Mouse (Mus musculus) spleen, adult 18-20 months (tissue): Measurements from ENCODE around the gene Olfr622.

Experiments used
- DNase-seq, 2 experiments: peaks; one replicate each; pipeline ENCODE4 v3.0.0; 2022; ENCODE audit warnings: mixed read lengths in 2 of 2

The Olfr622 gene

DNA sequence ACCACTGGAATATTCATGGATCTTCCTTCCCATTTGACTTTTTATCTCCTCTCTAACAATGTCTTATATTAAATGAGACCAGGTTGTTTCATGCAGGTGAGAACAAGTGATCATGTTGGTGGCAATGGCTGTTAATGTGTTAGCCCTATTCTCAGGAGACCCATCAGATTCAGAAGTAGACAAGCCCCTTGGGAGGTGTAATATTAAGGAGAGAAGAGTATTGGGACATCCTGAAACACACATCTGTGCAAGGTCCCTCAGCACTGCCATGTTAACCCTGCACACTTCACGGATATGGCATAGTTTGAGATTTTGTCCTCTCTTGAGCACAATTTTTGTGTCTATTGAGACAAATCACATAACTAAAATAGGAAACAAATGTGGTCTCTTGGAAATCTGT, at the start of gene Olfr622:
Gene Olfr622 (minus strand): TSS at position 101 of the 400 bp plus-strand sequence.
- DNase-seq = no peak

DNA sequence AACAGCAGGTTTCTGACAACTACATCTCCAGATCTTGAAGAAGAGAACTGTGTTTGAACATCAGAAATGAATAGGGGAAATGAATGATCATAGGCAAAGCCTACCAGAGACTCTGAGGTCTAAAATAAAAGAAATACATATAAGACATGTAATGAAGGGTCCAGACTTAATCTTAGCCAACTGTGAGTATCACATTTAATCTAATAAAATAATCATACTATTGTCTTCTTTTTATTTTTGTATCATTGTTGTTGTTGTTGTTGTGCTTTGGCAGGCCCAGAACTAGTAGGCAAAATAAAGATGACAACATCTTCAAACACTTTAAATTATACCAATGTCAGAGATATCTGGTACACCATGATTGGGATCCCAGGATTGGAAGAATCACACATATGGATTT, 39.9 kb upstream of the Olfr622 start, which contains the start of gene Olfr625-ps1:
Gene Olfr625-ps1 (plus strand): TSS at position 301 of the 400 bp plus-strand sequence.
- no peak for DNase-seq

DNA sequence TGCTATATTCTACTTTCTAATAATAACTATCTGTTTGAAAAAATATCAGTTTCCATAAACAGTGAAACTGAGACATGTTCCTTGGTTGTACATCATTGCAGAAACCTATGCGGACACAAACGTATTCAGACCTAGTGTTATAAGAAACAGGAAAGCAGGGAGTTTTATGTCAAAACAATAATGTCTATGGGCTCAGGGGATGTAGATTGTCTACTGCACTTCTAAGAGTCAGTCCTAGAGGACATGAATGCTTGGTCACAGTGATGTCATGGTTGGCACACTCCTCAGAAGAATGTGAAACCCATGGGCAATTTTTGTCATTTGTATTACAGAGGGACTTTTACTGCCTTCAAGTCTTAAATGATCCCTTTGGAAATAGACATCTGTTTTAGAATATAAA, 28.6 kb upstream of the Olfr622 start, which contains the start of gene Olfr624:
Gene Olfr624 (minus strand): TSS at position 101 of the 400 bp plus-strand sequence.
- no peak for DNase-seq

DNA sequence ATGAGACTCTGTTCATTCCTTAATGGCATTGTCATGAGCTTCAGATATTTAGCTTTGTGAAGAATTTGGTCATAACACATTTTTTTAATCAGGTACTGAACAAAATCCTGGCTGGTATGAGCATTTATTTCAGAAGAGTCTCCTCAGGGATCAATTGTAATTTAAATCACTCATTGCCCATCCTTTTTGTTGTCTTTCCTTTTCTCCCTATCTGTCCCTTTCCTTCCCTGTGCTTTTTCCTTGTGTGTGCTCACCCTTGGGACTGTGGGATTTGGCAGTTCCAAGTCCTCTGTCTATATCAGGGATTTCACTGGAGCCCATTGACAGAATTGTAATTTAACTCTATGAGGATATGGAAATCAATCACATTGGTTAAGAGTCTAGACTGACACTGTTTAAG, 21.1 kb upstream of the Olfr622 start, which contains the start of gene Olfr623:
Gene Olfr623 (minus strand): TSS at position 101 of the 400 bp plus-strand sequence.
- DNase-seq = no peak

DNA sequence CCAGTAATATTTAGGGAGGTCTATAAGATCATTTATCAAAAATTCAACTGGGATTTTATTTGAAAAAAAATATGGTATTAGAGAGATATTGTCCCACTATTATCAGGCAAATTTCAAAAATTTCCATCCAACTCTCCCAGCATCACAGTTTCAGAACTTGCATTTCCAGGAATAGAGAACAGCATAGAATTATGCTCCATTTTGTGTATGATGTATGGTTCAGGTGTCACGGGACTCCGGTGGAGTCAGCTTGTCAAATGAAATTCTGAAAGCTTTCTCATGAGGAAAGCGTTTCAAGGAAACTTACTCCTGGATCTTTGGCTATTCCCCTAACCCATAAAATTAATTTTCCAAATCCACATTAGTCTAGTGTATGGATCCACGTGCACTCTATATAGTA, 1.6 kb upstream of the Olfr622 start:
- no peak for DNase-seq

DNA sequence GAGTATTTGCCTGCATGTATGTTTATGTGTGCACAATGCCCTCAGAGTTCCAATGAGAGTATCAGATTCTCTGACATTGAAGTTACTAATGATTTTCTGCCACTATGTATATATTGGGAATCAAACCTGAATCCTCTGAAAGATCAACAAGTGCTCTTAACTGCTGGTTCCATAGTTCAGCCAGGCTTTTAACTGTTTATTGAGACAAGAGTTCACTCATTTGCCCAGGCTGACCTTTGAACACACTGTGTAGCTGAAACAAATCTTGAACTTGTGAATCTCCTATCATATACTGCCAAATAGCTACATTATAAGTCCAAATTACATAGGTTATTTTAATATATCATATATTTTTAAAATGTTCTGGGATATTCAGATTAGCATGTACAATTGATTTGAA, 5.7 kb downstream of the Olfr622 start:
- DNase-seq = no peak

DNA sequence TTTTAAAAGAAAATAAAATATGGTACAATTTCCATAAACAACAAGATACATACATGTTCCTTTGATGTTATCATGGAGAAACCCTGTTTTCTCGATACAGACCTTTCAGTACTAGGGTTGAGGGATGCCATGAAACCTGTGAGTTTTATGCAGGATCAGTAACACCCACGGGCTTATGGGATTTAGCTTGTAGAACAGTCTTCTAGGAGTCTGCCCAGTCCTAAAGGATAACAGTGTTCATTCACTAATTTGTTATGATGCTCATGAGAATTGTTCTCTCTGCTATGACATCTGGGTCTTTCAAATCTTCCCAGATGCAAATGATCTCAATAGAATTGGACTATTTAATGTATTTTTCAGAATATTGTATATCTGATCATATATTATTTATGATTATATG, 30.1 kb downstream of the Olfr622 start, which contains the start of gene Olfr620:
Gene Olfr620 (minus strand): TSS at position 101 of the 400 bp plus-strand sequence.
- DNase-seq = no peak

DNA sequence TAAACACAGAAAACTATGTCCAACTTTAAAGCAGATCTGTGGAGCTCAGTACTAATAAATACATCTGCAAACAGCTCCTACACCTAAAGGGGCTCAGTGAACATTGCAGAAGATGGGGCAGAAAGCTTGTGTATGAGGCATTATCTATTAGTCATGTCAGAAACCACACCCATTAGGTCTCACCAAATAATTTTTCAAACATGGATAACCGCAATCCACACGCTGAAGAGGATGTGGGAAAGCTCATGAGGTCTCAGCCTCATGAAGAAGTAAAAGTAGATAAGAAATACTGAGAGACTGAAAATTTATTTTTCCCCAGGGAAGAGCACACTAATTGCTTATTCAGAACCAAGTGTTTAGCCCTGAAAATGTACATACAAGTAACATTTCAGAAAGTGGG, 35.1 kb downstream of the Olfr622 start:
- no peak for DNase-seq

DNA sequence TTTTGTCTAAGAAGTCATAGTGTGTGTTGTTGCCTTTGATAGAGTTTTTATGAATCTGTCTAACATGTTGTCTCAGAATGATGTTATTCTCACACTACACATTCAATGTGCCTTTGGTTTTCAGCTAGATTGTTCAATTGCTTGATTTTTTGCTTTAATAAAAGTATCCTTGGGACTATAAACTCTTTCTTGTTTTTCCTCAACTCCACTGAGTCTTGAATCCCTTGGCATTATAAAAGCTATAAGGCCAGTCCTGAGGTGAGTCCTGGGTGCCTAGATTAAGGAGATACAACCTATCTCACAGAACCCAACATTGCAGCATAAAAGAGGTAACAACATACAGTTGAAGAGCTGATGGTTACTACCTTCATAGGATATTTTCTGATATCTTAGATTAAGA, 42.2 kb downstream of the Olfr622 start, which contains the start of gene Olfr619:
Gene Olfr619 (plus strand): TSS at position 301 of the 400 bp plus-strand sequence.
- DNase-seq = no peak

DNA sequence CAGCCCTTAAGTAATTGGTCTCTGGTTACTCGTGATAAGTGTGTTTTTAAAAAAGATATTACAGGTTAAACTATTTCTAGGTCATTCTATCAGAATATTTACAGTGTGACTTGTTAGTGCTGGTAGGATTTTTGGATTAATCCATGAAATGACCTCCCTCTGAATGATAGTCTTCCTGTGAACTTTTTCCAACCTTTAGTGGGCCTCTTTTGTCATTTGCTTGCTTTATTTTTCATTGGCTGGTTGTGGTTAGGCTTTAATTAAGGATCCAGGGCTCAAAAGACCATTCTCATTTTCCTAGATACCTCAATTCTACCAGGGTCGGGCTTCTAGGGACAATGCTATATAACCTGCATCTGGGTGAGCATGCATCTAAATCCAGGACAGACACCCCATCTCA, 52.7 kb downstream of the Olfr622 start, which contains the start of gene Olfr618:
Gene Olfr618 (plus strand): TSS at position 301 of the 400 bp plus-strand sequence.
- DNase-seq = no peak
